Mouse (Mus musculus) lung, adult 18-20 months (tissue): Measurements from ENCODE around the gene Tcl1b1.
"Not testable (repeated sequence)": the region's sequence is repeated elsewhere in the genome, so short reads cannot be mapped to it uniquely, and the experiment has no call there.

Source experiments
- DNase-seq, 2 experiments: peaks; one replicate each; pipeline ENCODE4 v3.0.0; 2022; ENCODE audit warnings: mixed read lengths in 2 of 2

Gene Tcl1b1

GRCm38 (mm10) chr12:105199684-105200497 lies 40.4 kb downstream of the Tcl1b1 start:
- not testable (repeated sequence) for DNase-seq

GRCm38 (mm10) chr12:105201657-105202056 lies 42.2 kb downstream of the Tcl1b1 start, which contains the start of gene Tcl1b4:
Tcl1b4 (plus strand) TSS chr12:105201957.
- DNase-seq: not testable (repeated sequence)

- no peak for DNase-seq
These were observed 47.6 kb downstream of the Tcl1b1 start for GRCm38 (mm10) chr12:105207071-105207470.

- no peak for DNase-seq
These were observed 49.0 kb downstream of the Tcl1b1 start for GRCm38 (mm10) chr12:105208441-105208840.

- DNase-seq: no peak
These were observed 49.7 kb downstream of the Tcl1b1 start for GRCm38 (mm10) chr12:105209231-105209630.
